Mouse (Mus musculus): ENCODE results near the gene Uncx. TPM values are rescaled to one million over a fixed set of nuclear protein-coding genes. Genes with fewer than 3 reads are reported as not detected.

Gene Uncx
- polyA plus RNA-seq, 1 experiment = not detected

GRCm38 (mm10) chr5:139541151-139542042 lies 1.9 kb upstream of the Uncx start:
- peaks cover 99% of the 10 kb centered on the region for H3K27me3 ChIP-seq (replicated peaks)
- H3K4me3 ChIP-seq (replicated peaks) = no peak overlapping the region
- H3K9me3 ChIP-seq = no peaks in the 10 kb centered on the region
- no peaks in the 10 kb centered on the region for H3K36me3 ChIP-seq (replicated peaks; ENCODE audit: low read length)
- no peak for TF ChIP-seq FLI1 (IDR thresholded peaks at IDR 0.05; ENCODE audit: low read length)
- TF ChIP-seq GATA1 (IDR thresholded peaks at IDR 0.05; ENCODE audit: borderline replicate concordance, low read length) = no peak
- peaks cover 23% of the 10 kb centered on the region for H3K4me1 ChIP-seq

- TF ChIP-seq FLI1 (IDR thresholded peaks at IDR 0.05; ENCODE audit: low read length) (no peak), GATA1 (IDR thresholded peaks at IDR 0.05; ENCODE audit: borderline replicate concordance, low read length) (no peak)
- H3K27me3 ChIP-seq (replicated peaks) = peaks cover 99% of the 10 kb centered on the region
These were observed 1.3 kb upstream of the Uncx start for GRCm38 (mm10) chr5:139542043-139542365.

GRCm38 (mm10) chr5:139542556-139542955 lies 738 bp upstream of the Uncx start:
- Histone ChIP-seq H3K36me3 (replicated peaks; ENCODE audit: low read length) (no peaks in the 10 kb centered on the region), H3K4me1 (peaks cover 28% of the 10 kb centered on the region), H3K9me3 (no peaks in the 10 kb centered on the region), H3K4me3 (replicated peaks) (no peak overlapping the region), H3K27me3 (replicated peaks) (peaks cover 99% of the 10 kb centered on the region)
- TF ChIP-seq FLI1 (IDR thresholded peaks at IDR 0.05; ENCODE audit: low read length) (no peak), GATA1 (IDR thresholded peaks at IDR 0.05; ENCODE audit: borderline replicate concordance, low read length) (no peak)

More at GRCm38 (mm10) chr5:139542043-139542365, 1.3 kb upstream of the Uncx start:
- no peaks in the 10 kb centered on the region for H3K36me3 ChIP-seq (replicated peaks; ENCODE audit: low read length)
- H3K4me1 ChIP-seq = peaks cover 23% of the 10 kb centered on the region
- H3K9me3 ChIP-seq = no peaks in the 10 kb centered on the region
- H3K4me3 ChIP-seq (replicated peaks) = no peak overlapping the region

- no peak for TF ChIP-seq GATA1 (IDR thresholded peaks at IDR 0.05; ENCODE audit: borderline replicate concordance, low read length)
- no peak for TF ChIP-seq FLI1 (IDR thresholded peaks at IDR 0.05; ENCODE audit: low read length)
- Histone ChIP-seq H3K9me3 (no peaks in the 10 kb centered on the region), H3K4me3 (replicated peaks) (no peak overlapping the region), H3K27me3 (replicated peaks) (peaks cover 99% of the 10 kb centered on the region), H3K4me1 (peaks cover 29% of the 10 kb centered on the region), H3K36me3 (replicated peaks; ENCODE audit: low read length) (no peaks in the 10 kb centered on the region)
These were observed 466 bp downstream of the Uncx start for GRCm38 (mm10) chr5:139543650-139544270.

GRCm38 (mm10) chr5:139544271-139545135 lies 1.2 kb downstream of the Uncx start:
- H3K27me3 ChIP-seq (replicated peaks) = peaks cover 99% of the 10 kb centered on the region
- no peaks in the 10 kb centered on the region for H3K9me3 ChIP-seq

GRCm38 (mm10) chr5:139545221-139545620 lies 1.9 kb downstream of the Uncx start:
- Histone ChIP-seq H3K4me3 (replicated peaks) (no peak overlapping the region), H3K9me3 (no peaks in the 10 kb centered on the region), H3K36me3 (replicated peaks; ENCODE audit: low read length) (no peaks in the 10 kb centered on the region), H3K4me1 (peaks cover 27% of the 10 kb centered on the region), H3K27me3 (replicated peaks) (peaks cover 99% of the 10 kb centered on the region)
- TF ChIP-seq FLI1 (IDR thresholded peaks at IDR 0.05; ENCODE audit: low read length) (no peak), GATA1 (IDR thresholded peaks at IDR 0.05; ENCODE audit: borderline replicate concordance, low read length) (no peak)

More at GRCm38 (mm10) chr5:139544271-139545135, 1.2 kb downstream of the Uncx start:
- H3K36me3 ChIP-seq (replicated peaks; ENCODE audit: low read length) = no peaks in the 10 kb centered on the region
- H3K4me1 ChIP-seq = peaks cover 29% of the 10 kb centered on the region
- TF ChIP-seq GATA1 (IDR thresholded peaks at IDR 0.05; ENCODE audit: borderline replicate concordance, low read length) = no peak
- no peak for TF ChIP-seq FLI1 (IDR thresholded peaks at IDR 0.05; ENCODE audit: low read length)
- H3K4me3 ChIP-seq (replicated peaks) = no peak overlapping the region

- no peak overlapping the region for H3K4me3 ChIP-seq (replicated peaks)
- peaks cover 23% of the 10 kb centered on the region for H3K4me1 ChIP-seq
- TF ChIP-seq GATA1 (IDR thresholded peaks at IDR 0.05; ENCODE audit: borderline replicate concordance, low read length) = no peak
- no peak for TF ChIP-seq FLI1 (IDR thresholded peaks at IDR 0.05; ENCODE audit: low read length)
- H3K9me3 ChIP-seq = no peaks in the 10 kb centered on the region
- H3K27me3 ChIP-seq (replicated peaks) = peaks cover 99% of the 10 kb centered on the region
- H3K36me3 ChIP-seq (replicated peaks; ENCODE audit: low read length) = no peaks in the 10 kb centered on the region
These were observed 2.5 kb downstream of the Uncx start for GRCm38 (mm10) chr5:139545673-139546335.

GRCm38 (mm10) chr5:139546336-139546770 lies 3.1 kb downstream of the Uncx start:
- H3K36me3 ChIP-seq (replicated peaks; ENCODE audit: low read length) = no peaks in the 10 kb centered on the region
- no peaks in the 10 kb centered on the region for H3K9me3 ChIP-seq
- no peak overlapping the region for H3K4me3 ChIP-seq (replicated peaks)
- H3K4me1 ChIP-seq = peaks cover 25% of the 10 kb centered on the region
- peaks cover 99% of the 10 kb centered on the region for H3K27me3 ChIP-seq (replicated peaks)
- no peak for TF ChIP-seq GATA1 (IDR thresholded peaks at IDR 0.05; ENCODE audit: borderline replicate concordance, low read length)
- no peak for TF ChIP-seq FLI1 (IDR thresholded peaks at IDR 0.05; ENCODE audit: low read length)

Measured in megakaryocyte, embryonic 14.5 days (primary cell).